Mouse (Mus musculus) limb, embryonic 10.5 days (tissue): ENCODE measurements around the gene Cnot10. TPM values are rescaled to one million over a fixed set of nuclear protein-coding genes. Genes with fewer than 3 reads are reported as not detected.
"Not testable (repeated sequence)": the region's sequence is repeated elsewhere in the genome, so short reads cannot be mapped to it uniquely, and the experiment has no call there.

Experiments used
- DNase-seq: peaks from one replicate; pipeline ENCODE4 v3.0.0-alpha.2; 2017; ENCODE audit warnings: low spot score
- H3K27ac ChIP-seq: fragments of 300-500 bp; sonication (generic); 2 replicates; pipeline ENCODE4 v1.5.1; 2016; ENCODE audit warnings: mild to moderate bottlenecking
- H3K27me3 ChIP-seq: fragments of 300-500 bp; sonication (generic); 2 replicates; pipeline ENCODE4 v1.6.1; 2016; ENCODE audit warnings: low read depth, mild to moderate bottlenecking; ENCODE audit not compliant: poor library complexity, severe bottlenecking
- H3K36me3 ChIP-seq: fragments of 300-500 bp; sonication (generic); 2 replicates; pipeline ENCODE4 v1.6.1; 2016; ENCODE audit warnings: mild to moderate bottlenecking, moderate library complexity
- H3K4me1 ChIP-seq: fragments of 300-500 bp; sonication (generic); 2 replicates; pipeline ENCODE4 v1.6.1; 2016
- H3K4me3 ChIP-seq: fragments of 300-500 bp; sonication (generic); 2 replicates; pipeline ENCODE4 v1.5.1; 2016; ENCODE audit warnings: mild to moderate bottlenecking, moderate library complexity
- H3K9me3 ChIP-seq: fragments of 300-500 bp; sonication (generic); replicated peaks from 2 replicates; pipeline ENCODE4 v1.6.1; 2016; ENCODE audit warnings: mild to moderate bottlenecking
- WGBS: fragments of 180-500 bp; shearing (Covaris S2); methylation state at CpG from one replicate; pipeline ENCODE4 v1.1.7; 2016; 5-methylcytosine and 5-hydroxymethylcytosine counted together
- polyA plus RNA-seq: library from polyadenylated mRNA; unstranded; fragments of >200 nt; fragmentation: Nextera tagmentation; extraction: Ambion mirVana; gene quantifications from 2 replicates; pipeline ENCODE4 v1.2.1, GENCODE M21; 2016

Gene Cnot10
- polyA plus RNA-seq, 1 experiment from 2014 or later, result 82.1 TPM

DNA sequence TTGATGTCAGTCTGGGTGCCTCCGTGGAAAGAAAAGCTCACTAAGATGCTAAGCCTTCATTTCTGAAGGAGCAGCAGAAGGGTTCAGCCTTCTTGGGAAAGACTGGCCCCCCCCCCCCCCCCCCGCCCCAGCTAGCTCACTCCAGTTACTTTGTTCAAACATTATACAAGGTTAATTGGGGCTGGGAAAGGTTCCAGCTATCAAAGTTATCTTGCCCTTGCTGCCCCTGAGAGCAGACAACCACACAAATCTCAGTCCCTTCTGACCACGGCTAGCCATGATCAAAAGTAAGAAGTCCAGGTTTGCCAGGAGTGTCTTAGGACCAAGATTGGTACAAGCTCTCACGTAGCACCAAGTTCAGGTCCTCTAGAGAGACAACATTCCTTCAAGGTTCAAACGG lies 29.0 kb upstream of the Cnot10 start:
- Histone ChIP-seq H3K27me3 (0 out of 2 replicates have a peak, but pooled peaks cover 5% of the 10 kb centered on the region), H3K27ac (no peak overlapping the region), H3K36me3 (no peaks in the 10 kb centered on the region), H3K4me3 (no peak overlapping the region), H3K9me3 (no peaks in the 10 kb centered on the region), H3K4me1 (peaks cover 13% of the 10 kb centered on the region)
- WGBS, result 79% methylated on average over 5 of the region's 5 CpGs
- no peak for DNase-seq

DNA sequence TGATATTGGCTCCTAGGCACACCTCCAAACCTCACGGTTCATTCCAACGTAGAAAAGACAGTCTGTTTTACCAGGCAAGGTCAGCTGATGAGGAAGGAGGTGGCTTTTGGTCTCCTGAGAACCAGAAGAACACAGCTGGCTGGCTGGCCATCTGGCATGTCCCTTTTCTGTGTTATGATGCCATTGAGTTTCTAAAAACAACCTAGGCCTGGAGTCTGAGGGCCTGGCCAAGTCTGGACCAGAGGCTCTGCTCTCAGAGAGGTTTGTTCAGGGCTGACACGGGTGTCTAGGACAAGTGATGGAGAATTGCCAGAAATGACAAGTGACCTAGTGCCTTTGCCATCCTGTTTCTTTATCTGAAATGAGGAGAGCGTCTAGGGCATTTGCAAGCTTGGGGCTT lies 28.1 kb upstream of the Cnot10 start:
- 0 out of 2 replicates have a peak, but pooled peaks cover 2% of the 10 kb centered on the region for H3K27me3 ChIP-seq
- peaks cover 5% of the 10 kb centered on the region for H3K4me1 ChIP-seq
- no peak overlapping the region for H3K27ac ChIP-seq
- no peak for DNase-seq
- H3K9me3 ChIP-seq, result no peaks in the 10 kb centered on the region
- H3K36me3 ChIP-seq, result no peaks in the 10 kb centered on the region
- H3K4me3 ChIP-seq, result no peak overlapping the region
- 89% methylated on average over 4 of the region's 4 CpGs for WGBS

DNA sequence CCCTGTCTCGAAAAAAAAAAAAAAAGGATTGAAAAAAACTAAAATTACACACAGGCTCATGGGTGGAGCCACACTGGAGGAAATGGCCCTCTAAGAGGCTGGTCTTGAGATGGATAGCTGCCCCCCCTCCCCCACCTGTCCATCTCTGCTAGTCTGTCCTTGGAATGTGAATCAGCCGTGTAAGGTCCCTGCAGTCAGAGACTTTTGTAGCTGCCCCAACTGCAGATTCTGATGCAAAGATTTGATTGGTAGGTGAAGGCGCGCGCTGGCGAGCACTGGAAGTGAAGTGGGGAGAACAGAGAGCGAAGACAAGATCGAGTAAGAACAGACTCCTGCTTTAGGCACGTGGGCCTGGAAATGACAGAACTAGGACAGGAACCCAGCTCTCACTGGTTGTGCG lies 26.9 kb upstream of the Cnot10 start:
- Histone ChIP-seq H3K36me3 (no peaks in the 10 kb centered on the region), H3K9me3 (no peaks in the 10 kb centered on the region), H3K4me3 (no peak overlapping the region), H3K4me1 (no peaks in the 10 kb centered on the region), H3K27ac (no peak overlapping the region), H3K27me3 (no peaks in the 10 kb centered on the region)
- WGBS, result 86% methylated on average over 10 of the region's 10 CpGs
- no peak for DNase-seq

DNA sequence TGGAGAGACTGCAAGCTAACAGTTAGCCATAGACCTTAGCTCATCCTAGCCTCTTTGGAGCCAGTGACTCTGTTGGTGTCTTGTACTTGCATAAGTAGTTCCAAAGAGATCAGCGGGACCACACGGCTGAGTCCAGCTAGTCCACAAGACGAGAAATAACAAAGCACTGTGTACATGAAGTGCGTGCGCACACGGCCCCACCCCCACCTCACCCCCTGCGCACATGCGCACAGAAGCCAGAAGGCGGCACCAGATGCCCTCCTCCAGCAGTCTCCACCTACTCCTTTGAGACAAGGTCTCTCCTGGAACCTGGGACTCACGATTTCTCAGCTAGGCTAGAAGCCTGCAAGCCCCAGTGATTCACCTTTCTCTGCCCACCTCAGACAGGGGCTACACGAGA lies 23.8 kb upstream of the Cnot10 start:
- Histone ChIP-seq H3K27me3 (no peaks in the 10 kb centered on the region), H3K9me3 (no peaks in the 10 kb centered on the region), H3K4me3 (no peak overlapping the region), H3K4me1 (no peaks in the 10 kb centered on the region), H3K36me3 (no peaks in the 10 kb centered on the region), H3K27ac (no peak overlapping the region)
- 88% methylated on average over 11 of the region's 11 CpGs for WGBS
- DNase-seq, result no peak

GRCm38 (mm10) chr9:114661991-114662390 lies 22.0 kb upstream of the Cnot10 start:
- 51% methylated on average over 7 of the region's 7 CpGs for WGBS

GRCm38 (mm10) chr9:114660983-114661382 lies 21.0 kb upstream of the Cnot10 start:
- no peaks in the 10 kb centered on the region for H3K4me1 ChIP-seq
- no peaks in the 10 kb centered on the region for H3K36me3 ChIP-seq
- WGBS, result 86% methylated on average over 6 of the region's 6 CpGs
- H3K27ac ChIP-seq, result no peak overlapping the region
- no peak for DNase-seq
- no peaks in the 10 kb centered on the region for H3K9me3 ChIP-seq
- H3K27me3 ChIP-seq, result no peaks in the 10 kb centered on the region
- no peak overlapping the region for H3K4me3 ChIP-seq

More at GRCm38 (mm10) chr9:114661991-114662390, 22.0 kb upstream of the Cnot10 start:
- Histone ChIP-seq H3K27me3 (no peaks in the 10 kb centered on the region), H3K4me3 (no peak overlapping the region), H3K27ac (no peak overlapping the region), H3K36me3 (no peaks in the 10 kb centered on the region), H3K4me1 (no peaks in the 10 kb centered on the region), H3K9me3 (no peaks in the 10 kb centered on the region)
- no peak for DNase-seq

DNA sequence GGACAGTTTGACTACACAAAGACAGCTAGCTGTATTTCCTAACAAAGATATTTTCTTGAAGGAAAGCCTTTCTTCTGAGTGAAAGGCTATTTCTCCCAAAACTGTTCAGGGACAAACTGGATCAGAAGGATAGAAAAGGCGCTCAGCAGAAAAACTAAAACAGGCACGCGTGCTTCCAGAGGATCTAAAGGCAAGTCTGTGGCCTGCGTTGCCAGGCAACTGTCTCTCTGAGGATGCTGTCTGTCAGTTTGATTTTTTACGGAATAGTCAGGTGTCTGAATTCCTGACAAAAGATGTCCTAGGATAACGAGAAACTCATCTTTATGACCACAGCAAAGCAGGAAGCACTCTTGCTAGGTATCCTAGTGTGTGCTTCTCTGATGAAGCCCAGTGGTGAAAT lies 20.5 kb upstream of the Cnot10 start:
- H3K27me3 ChIP-seq, result no peaks in the 10 kb centered on the region
- H3K27ac ChIP-seq, result no peak overlapping the region
- no peaks in the 10 kb centered on the region for H3K9me3 ChIP-seq
- no peak overlapping the region for H3K4me3 ChIP-seq
- DNase-seq, result no peak
- no peaks in the 10 kb centered on the region for H3K4me1 ChIP-seq
- H3K36me3 ChIP-seq, result no peaks in the 10 kb centered on the region
- 91% methylated on average over 6 of the region's 6 CpGs for WGBS

- Histone ChIP-seq H3K4me3 (no peak overlapping the region), H3K27ac (no peak overlapping the region), H3K27me3 (no peaks in the 10 kb centered on the region), H3K9me3 (no peaks in the 10 kb centered on the region), H3K36me3 (no peaks in the 10 kb centered on the region), H3K4me1 (no peaks in the 10 kb centered on the region)
- 71% methylated on average over 3 of the region's 3 CpGs for WGBS
- DNase-seq, result no peak
Observed at GRCm38 (mm10) chr9:114656701-114657100, 16.7 kb upstream of the Cnot10 start.

DNA sequence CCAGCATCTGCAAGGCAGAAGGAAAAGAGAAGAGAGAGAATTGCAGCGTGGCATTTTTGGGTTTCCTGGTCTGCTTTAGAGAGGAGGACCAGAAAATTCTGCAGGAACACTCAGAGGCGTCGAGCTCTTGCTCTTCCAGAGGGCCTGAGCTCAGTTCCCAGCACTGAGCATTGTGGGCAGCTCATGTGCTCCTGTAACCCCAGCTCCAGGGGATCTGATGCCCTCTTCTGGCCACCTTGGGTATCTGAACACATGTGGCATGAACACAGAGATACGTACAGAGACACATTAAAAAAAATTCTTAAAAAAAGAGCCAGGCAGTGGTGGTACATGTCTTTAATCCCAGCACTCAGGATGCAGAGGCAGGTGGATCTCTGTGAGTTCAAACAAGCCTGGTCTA lies 15.4 kb upstream of the Cnot10 start:
- Histone ChIP-seq H3K27me3 (peaks cover 4% of the 10 kb centered on the region; the same call in 1 of the 2 replicates), H3K27ac (no peak overlapping the region), H3K4me1 (no peaks in the 10 kb centered on the region), H3K36me3 (no peaks in the 10 kb centered on the region), H3K4me3 (no peak overlapping the region), H3K9me3 (no peaks in the 10 kb centered on the region)
- WGBS, result 92% methylated on average over 4 of the region's 4 CpGs
- no peak for DNase-seq

DNA sequence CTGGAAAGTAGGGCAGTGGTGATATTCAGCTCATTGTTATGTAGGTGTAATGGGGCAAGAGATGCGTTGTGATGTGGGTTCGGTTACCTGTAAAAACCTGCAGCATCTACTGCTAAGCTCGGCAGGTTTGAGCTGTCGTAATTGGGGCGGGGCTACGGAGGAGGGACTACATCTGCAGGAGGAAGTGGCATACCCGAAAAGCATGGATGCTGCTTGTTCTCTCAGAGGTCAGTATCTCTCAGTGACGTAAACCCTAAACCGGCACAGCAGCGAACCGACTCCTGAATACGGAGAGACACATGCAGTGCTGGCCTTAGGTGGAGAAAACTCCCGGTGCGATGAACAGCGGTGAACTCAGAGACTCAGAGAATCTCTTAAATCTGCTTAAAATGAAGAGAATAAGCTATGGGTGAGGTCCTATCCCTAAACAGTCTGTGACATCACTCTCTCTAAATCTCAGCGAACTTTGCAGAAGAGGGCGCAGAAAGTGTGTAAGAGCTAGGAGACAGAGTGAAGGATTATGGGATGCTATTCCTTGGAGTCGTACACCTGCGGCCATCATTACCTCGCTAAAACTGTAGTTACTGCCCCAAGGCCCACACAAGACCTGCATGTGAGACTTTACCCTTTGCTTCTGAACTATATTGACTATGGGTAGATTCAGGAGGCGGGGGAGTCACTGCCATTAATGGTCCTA lies 11.1 kb upstream of the Cnot10 start:
- no peaks in the 10 kb centered on the region for H3K36me3 ChIP-seq
- H3K4me1 ChIP-seq, result no peaks in the 10 kb centered on the region
- H3K27ac ChIP-seq, result no peak overlapping the region
- no peaks in the 10 kb centered on the region for H3K9me3 ChIP-seq
- peaks cover 4% of the 10 kb centered on the region; the same call in 1 of the 2 replicates for H3K27me3 ChIP-seq
- H3K4me3 ChIP-seq, result no peak overlapping the region
- WGBS, result 64% methylated on average over 21 of the region's 21 CpGs
- DNase-seq, result no peak

DNA sequence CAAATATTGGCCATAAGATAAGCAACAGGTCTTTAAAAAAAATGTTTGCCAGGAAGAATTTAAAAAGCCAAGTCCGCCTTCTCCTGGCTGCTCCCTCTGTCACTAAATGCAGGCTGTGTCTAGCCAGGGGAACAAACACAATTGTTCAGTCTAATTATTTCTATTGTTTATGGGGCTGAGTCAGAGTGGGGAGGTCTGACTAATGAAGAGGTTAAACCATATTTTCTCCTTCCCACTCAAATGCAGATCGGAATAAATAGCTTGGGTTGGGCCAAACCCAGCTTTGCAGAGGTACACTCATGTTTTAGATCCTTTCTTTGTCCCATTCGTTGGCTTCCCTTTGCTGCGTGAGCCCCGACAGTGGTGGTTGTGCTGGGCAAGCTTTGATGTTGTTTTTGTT lies 9.4 kb upstream of the Cnot10 start:
- no peak for DNase-seq
- WGBS, result 58% methylated on average over 5 of the region's 5 CpGs
- H3K27me3 ChIP-seq, result peaks cover 4% of the 10 kb centered on the region; the same call in 1 of the 2 replicates
- no peaks in the 10 kb centered on the region for H3K36me3 ChIP-seq
- no peak overlapping the region for H3K4me3 ChIP-seq
- no peaks in the 10 kb centered on the region for H3K4me1 ChIP-seq
- H3K27ac ChIP-seq, result no peak overlapping the region
- no peaks in the 10 kb centered on the region for H3K9me3 ChIP-seq

GRCm38 (mm10) chr9:114648472-114648871 lies 8.5 kb upstream of the Cnot10 start:
- 56% methylated on average over 9 of the region's 9 CpGs for WGBS
- H3K36me3 ChIP-seq, H3K4me1 ChIP-seq, H3K27me3 ChIP-seq, DNase-seq, H3K27ac ChIP-seq, H3K9me3 ChIP-seq, H3K4me3 ChIP-seq: not testable (repeated sequence)

- DNase-seq, result no peak
- Histone ChIP-seq H3K4me1 (no peaks in the 10 kb centered on the region), H3K27me3 (peaks cover 13% of the 10 kb centered on the region; the same call in 1 of the 2 replicates), H3K36me3 (no peaks in the 10 kb centered on the region), H3K27ac (no peak overlapping the region), H3K9me3 (no peaks in the 10 kb centered on the region), H3K4me3 (no peak overlapping the region)
- WGBS, result 82% methylated on average over 28 of the region's 28 CpGs
Observed at GRCm38 (mm10) chr9:114647506-114648432, 7.8 kb upstream of the Cnot10 start.
